Mouse (Mus musculus) kidney, embryonic 14.5 days (tissue): ENCODE measurements around the gene Got1. TPM values are rescaled to one million over a fixed set of nuclear protein-coding genes. Genes with fewer than 3 reads are reported as not detected.
"Not testable (repeated sequence)": the region's sequence is repeated elsewhere in the genome, so short reads cannot be mapped to it uniquely, and the experiment has no call there.

Experiments
- ATAC-seq: fragments of 200-750 bp; cut with Nextera tagmentation; 2 replicates; pipeline ENCODE4 v1.8.0; 2017; ENCODE audit warnings: moderate number of reproducible peaks, mild to moderate bottlenecking, moderate TSS enrichment, moderate library complexity; ENCODE audit not compliant: low FRiP score, low TSS enrichment
- H3K27ac ChIP-seq: fragments of 300-500 bp; sonication (generic); 2 replicates; pipeline ENCODE4 v1.5.1; 2014; ENCODE audit warnings: low read depth, mild to moderate bottlenecking, low read length, moderate library complexity, mixed read lengths
- H3K27me3 ChIP-seq: fragments of 300-500 bp; sonication (generic); 2 replicates; pipeline ENCODE4 v1.6.1; 2014; ENCODE audit warnings: mild to moderate bottlenecking, low read length; ENCODE audit not compliant: control insufficient read depth, insufficient read depth
- H3K36me3 ChIP-seq: fragments of 300-500 bp; sonication (generic); 2 replicates; pipeline ENCODE4 v1.6.1; 2014; ENCODE audit warnings: low read length, mixed read lengths; ENCODE audit not compliant: control insufficient read depth, insufficient read depth
- H3K4me1 ChIP-seq: fragments of 300-500 bp; sonication (generic); 2 replicates; pipeline ENCODE4 v1.6.1; 2014; ENCODE audit warnings: low read length, mixed read lengths; ENCODE audit not compliant: control insufficient read depth, insufficient read depth
- H3K4me2 ChIP-seq: fragments of 300-500 bp; sonication (generic); replicated peaks from 2 replicates; pipeline ENCODE4 v1.6.1; 2014; ENCODE audit warnings: low read depth, mild to moderate bottlenecking, low read length
- H3K4me3 ChIP-seq: fragments of 300-500 bp; sonication (generic); 2 replicates; pipeline ENCODE4 v1.5.1; 2014; ENCODE audit warnings: mild to moderate bottlenecking, low read length
- H3K9ac ChIP-seq: fragments of 300-500 bp; sonication (generic); 2 replicates; pipeline ENCODE4 v1.6.1; 2014; ENCODE audit warnings: low read depth, mild to moderate bottlenecking, low read length, moderate library complexity
- H3K9me3 ChIP-seq: fragments of 300-500 bp; sonication (generic); 2 replicates; pipeline ENCODE4 v1.6.1; 2016; ENCODE audit warnings: low read length; ENCODE audit not compliant: control insufficient read depth
- WGBS: fragments of 180-500 bp; shearing (Covaris S2); extraction: QIAGEN DNeasy Blood & Tissue Kit; methylation state at CpG from one replicate; pipeline ENCODE4 v1.1.7; 2014; 5-methylcytosine and 5-hydroxymethylcytosine counted together
- polyA plus RNA-seq: library from polyadenylated mRNA; unstranded; fragments of >200 nt; fragmentation: Nextera tagmentation; extraction: Ambion mirVana; gene quantifications from 2 replicates; pipeline ENCODE4 v1.2.1, GENCODE M21; 2014

The Got1 gene
- polyA plus RNA-seq, 1 experiment from 2014 or later, result 43.4 TPM

- no peak overlapping the region for H3K9ac ChIP-seq
- peaks cover 42% of the 10 kb centered on the region for H3K36me3 ChIP-seq
- no peak overlapping the region for H3K4me3 ChIP-seq
- no peak overlapping the region for H3K27ac ChIP-seq
- no peak for ATAC-seq
- H3K4me2 ChIP-seq, result no peak overlapping the region
- no peaks in the 10 kb centered on the region for H3K27me3 ChIP-seq
- no peaks in the 10 kb centered on the region for H3K9me3 ChIP-seq
- no peaks in the 10 kb centered on the region for H3K4me1 ChIP-seq
- WGBS, result 68% methylated on average over 11 of the region's 11 CpGs
These were observed 21.8 kb downstream of the Got1 start for GRCm38 (mm10) chr19:43502630-43503029.

- ATAC-seq, result no peak
- Histone ChIP-seq H3K4me3 (no peak overlapping the region), H3K27ac (no peak overlapping the region), H3K9ac (no peak overlapping the region), H3K9me3 (no peaks in the 10 kb centered on the region), H3K36me3 (peaks cover 20% of the 10 kb centered on the region), H3K4me2 (no peak overlapping the region), H3K27me3 (peaks cover 7% of the 10 kb centered on the region), H3K4me1 (0 out of 2 replicates have a peak, but pooled peaks cover 4% of the 10 kb centered on the region)
- 90% methylated on average over 7 of the region's 7 CpGs for WGBS
These were observed 25.5 kb downstream of the Got1 start for GRCm38 (mm10) chr19:43498874-43499273.

GRCm38 (mm10) chr19:43497440-43497839, 27.0 kb downstream of the Got1 start:
- Histone ChIP-seq H3K36me3 (peaks cover 18% of the 10 kb centered on the region), H3K27me3 (peaks cover 7% of the 10 kb centered on the region), H3K4me2 (no peak overlapping the region), H3K9ac (no peak overlapping the region), H3K4me1 (0 out of 2 replicates have a peak, but pooled peaks cover 4% of the 10 kb centered on the region), H3K27ac (no peak overlapping the region), H3K4me3 (no peak overlapping the region), H3K9me3 (no peaks in the 10 kb centered on the region)
- ATAC-seq, result no peak
- WGBS, result 85% methylated on average over 7 of the region's 7 CpGs

- peaks cover 10% of the 10 kb centered on the region for H3K36me3 ChIP-seq
- H3K27me3 ChIP-seq, result peaks cover 7% of the 10 kb centered on the region
- H3K9me3 ChIP-seq, result no peaks in the 10 kb centered on the region
- H3K4me1 ChIP-seq, result 0 out of 2 replicates have a peak, but pooled peaks cover 4% of the 10 kb centered on the region
- no peak overlapping the region for H3K27ac ChIP-seq
- H3K4me3 ChIP-seq, result no peak overlapping the region
- H3K9ac ChIP-seq, result no peak overlapping the region
- ATAC-seq, result 0 out of 2 replicates have a peak, but pooled peaks have one; percentile 39
- 23% methylated on average over 5 of the region's 5 CpGs for WGBS
- no peak overlapping the region for H3K4me2 ChIP-seq
These were observed 28.6 kb downstream of the Got1 start for GRCm38 (mm10) chr19:43495846-43496245.

- H3K4me2 ChIP-seq, result peak overlapping the region; percentile 41
- peaks cover under 1% of the 10 kb centered on the region; the same call in 1 of the 2 replicates for H3K36me3 ChIP-seq
- H3K27ac ChIP-seq, result no peak overlapping the region
- H3K9me3 ChIP-seq, result no peaks in the 10 kb centered on the region
- H3K4me3 ChIP-seq, result peak overlapping the region; percentile 13
- no peak overlapping the region for H3K9ac ChIP-seq
- 9% methylated on average over 14 of the region's 14 CpGs for WGBS
- 0 out of 2 replicates have a peak, but pooled peaks cover 4% of the 10 kb centered on the region for H3K4me1 ChIP-seq
- 0 out of 2 replicates have a peak, but pooled peaks have one; percentile 39 for ATAC-seq
- peaks cover 7% of the 10 kb centered on the region for H3K27me3 ChIP-seq
These were observed 29.5 kb downstream of the Got1 start for GRCm38 (mm10) chr19:43494914-43495313.

GRCm38 (mm10) chr19:43493878-43494277, 30.5 kb downstream of the Got1 start:
- Histone ChIP-seq H3K27ac (no peak overlapping the region), H3K9me3 (no peaks in the 10 kb centered on the region), H3K36me3 (no peaks in the 10 kb centered on the region), H3K4me1 (0 out of 2 replicates have a peak, but pooled peaks cover 4% of the 10 kb centered on the region), H3K9ac (no peak overlapping the region), H3K4me2 (no peak overlapping the region), H3K27me3 (peaks cover 7% of the 10 kb centered on the region), H3K4me3 (no peak overlapping the region)
- no peak for ATAC-seq
- WGBS, result 80% methylated on average over 6 of the region's 6 CpGs

GRCm38 (mm10) chr19:43493316-43493715, 31.1 kb downstream of the Got1 start:
- 70% methylated on average over 1 of the region's 1 CpGs for WGBS
- not testable (repeated sequence) for H3K36me3 ChIP-seq, H3K27me3 ChIP-seq, H3K9ac ChIP-seq, H3K9me3 ChIP-seq, H3K27ac ChIP-seq, H3K4me1 ChIP-seq, H3K4me2 ChIP-seq, H3K4me3 ChIP-seq, ATAC-seq

- no peak for ATAC-seq
- no peak overlapping the region for H3K4me2 ChIP-seq
- no peaks in the 10 kb centered on the region for H3K4me1 ChIP-seq
- no peaks in the 10 kb centered on the region for H3K9me3 ChIP-seq
- whole genome bisulfite sequencing, result 44% methylated on average over 3 of the region's 3 CpGs
- H3K4me3 ChIP-seq, result no peak overlapping the region
- no peak overlapping the region for H3K9ac ChIP-seq
- no peaks in the 10 kb centered on the region for H3K27me3 ChIP-seq
- no peak overlapping the region for H3K27ac ChIP-seq
- H3K36me3 ChIP-seq, result no peaks in the 10 kb centered on the region
These were observed 37.0 kb downstream of the Got1 start for GRCm38 (mm10) chr19:43487429-43487828.

GRCm38 (mm10) chr19:43480512-43480911, 43.9 kb downstream of the Got1 start:
- Histone ChIP-seq H3K36me3 (no peaks in the 10 kb centered on the region), H3K4me2 (no peak overlapping the region), H3K27me3 (no peaks in the 10 kb centered on the region), H3K4me3 (no peak overlapping the region), H3K4me1 (no peaks in the 10 kb centered on the region), H3K27ac (no peak overlapping the region), H3K9me3 (no peaks in the 10 kb centered on the region), H3K9ac (no peak overlapping the region)
- WGBS, result 73% methylated on average over 9 of the region's 9 CpGs
- no peak for ATAC-seq
